Mouse (Mus musculus) cerebellum, postnatal 14 days (tissue): ENCODE results near the gene Zbtb16.

Experiments
- DNase-seq, 2 experiments: peaks; one replicate each; pipeline ENCODE4 v3.0.0; 2021; ENCODE audit warnings: mixed read lengths in 2 of 2

Zbtb16 gene

GRCm38 (mm10) chr9:48741433-48742077 is 94.5 kb downstream of the Zbtb16 start:
- no peak for DNase-seq

- peak in 1 of 2 experiments; percentile 32 for DNase-seq
These were observed 95.2 kb downstream of the Zbtb16 start for GRCm38 (mm10) chr9:48740732-48741255.

GRCm38 (mm10) chr9:48740098-48740505 is 95.9 kb downstream of the Zbtb16 start:
- DNase-seq, result peak; percentile 99 to 100

GRCm38 (mm10) chr9:48738795-48739476 is 97.1 kb downstream of the Zbtb16 start:
- peak in 1 of 2 experiments; percentile 35 for DNase-seq

- DNase-seq, result no peak
These were observed 98.1 kb downstream of the Zbtb16 start for GRCm38 (mm10) chr9:48737911-48738310.

- peak; percentile 69 to 81 for DNase-seq
These were observed 98.7 kb downstream of the Zbtb16 start for GRCm38 (mm10) chr9:48737210-48737850.

- DNase-seq, result peak in 1 of 2 experiments; percentile 34
These were observed 99.4 kb downstream of the Zbtb16 start for GRCm38 (mm10) chr9:48736361-48737209.

- DNase-seq, result no peak
These were observed 100.3 kb downstream of the Zbtb16 start for GRCm38 (mm10) chr9:48735466-48736312.

- DNase-seq, result no peak
These were observed 101.1 kb downstream of the Zbtb16 start for GRCm38 (mm10) chr9:48734725-48735465.

- peak in 1 of 2 experiments; percentile 55 for DNase-seq
These were observed 102.0 kb downstream of the Zbtb16 start for GRCm38 (mm10) chr9:48733817-48734544.

GRCm38 (mm10) chr9:48733083-48733482 is 102.9 kb downstream of the Zbtb16 start:
- DNase-seq, result peak; percentile 59 to 67

- DNase-seq, result peak in 1 of 2 experiments; percentile 43
These were observed 104.1 kb downstream of the Zbtb16 start for GRCm38 (mm10) chr9:48731651-48732536.

GRCm38 (mm10) chr9:48730446-48730979 is 105.5 kb downstream of the Zbtb16 start:
- no peak for DNase-seq

- no peak for DNase-seq
These were observed 106.6 kb downstream of the Zbtb16 start for GRCm38 (mm10) chr9:48729471-48729870.

GRCm38 (mm10) chr9:48728731-48729123 is 107.3 kb downstream of the Zbtb16 start:
- DNase-seq, result no peak

GRCm38 (mm10) chr9:48728083-48728730 is 107.8 kb downstream of the Zbtb16 start:
- peak in 1 of 2 experiments; percentile 12 for DNase-seq

GRCm38 (mm10) chr9:48726341-48726740 is 109.7 kb downstream of the Zbtb16 start:
- no peak for DNase-seq

GRCm38 (mm10) chr9:48725918-48726317 is 110.1 kb downstream of the Zbtb16 start:
- no peak for DNase-seq
